Mouse (Mus musculus): ENCODE data around the gene Axl. TPM values are rescaled to one million over a fixed set of nuclear protein-coding genes. Genes with fewer than 3 reads are reported as not detected.

The Axl gene
- total and polyA plus RNA-seq, 2 experiments from 2014 or later: 16.1 to 17.7 TPM

DNA sequence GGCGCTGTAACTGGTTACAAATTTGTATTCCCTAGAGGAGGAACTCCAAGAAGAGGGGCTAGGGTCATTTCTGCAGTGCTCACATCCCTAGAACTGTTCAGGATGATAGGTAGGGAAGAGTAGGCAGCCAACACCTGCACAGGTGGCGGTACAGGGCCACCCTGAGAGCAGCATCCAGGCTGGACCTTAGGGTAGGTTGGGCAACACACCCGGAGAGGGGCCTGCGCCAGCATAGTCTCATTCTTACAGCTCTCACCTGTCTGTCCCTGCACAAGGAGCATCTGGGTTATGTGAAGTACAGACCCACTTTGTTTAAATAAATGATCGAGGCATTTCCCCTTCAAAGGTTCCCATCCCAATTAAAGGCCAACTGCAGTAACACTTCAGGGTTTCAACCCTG lies 67.7 kb downstream of the Axl start:
- no peak for ATAC-seq
- Histone ChIP-seq H3K36me3 (ENCODE audit: insufficient read depth) (peaks cover 56% of the 10 kb centered on the region), H3K4me3 (ENCODE audit: low read depth, low read length) (no peak overlapping the region), H3K27ac (ENCODE audit: low read depth, low read length) (no peak overlapping the region), H3K9me3 (ENCODE audit: low read length) (no peaks in the 10 kb centered on the region), H3K9ac (no peak overlapping the region), H3K4me2 (ENCODE audit: low read depth) (no peak overlapping the region), H3K4me1 (ENCODE audit: insufficient read depth) (peaks cover 4% of the 10 kb centered on the region; the same call in 1 of the 2 replicates), H3K27me3 (ENCODE audit: insufficient read depth, low read length) (no peaks in the 10 kb centered on the region)
- TF ChIP-seq CTCF (IDR thresholded peaks at IDR 0.05; ENCODE audit: low read depth): no peak
- 92% methylated on average over 5 of the region's 5 CpGs for WGBS
- DNase-seq: no peak

DNA sequence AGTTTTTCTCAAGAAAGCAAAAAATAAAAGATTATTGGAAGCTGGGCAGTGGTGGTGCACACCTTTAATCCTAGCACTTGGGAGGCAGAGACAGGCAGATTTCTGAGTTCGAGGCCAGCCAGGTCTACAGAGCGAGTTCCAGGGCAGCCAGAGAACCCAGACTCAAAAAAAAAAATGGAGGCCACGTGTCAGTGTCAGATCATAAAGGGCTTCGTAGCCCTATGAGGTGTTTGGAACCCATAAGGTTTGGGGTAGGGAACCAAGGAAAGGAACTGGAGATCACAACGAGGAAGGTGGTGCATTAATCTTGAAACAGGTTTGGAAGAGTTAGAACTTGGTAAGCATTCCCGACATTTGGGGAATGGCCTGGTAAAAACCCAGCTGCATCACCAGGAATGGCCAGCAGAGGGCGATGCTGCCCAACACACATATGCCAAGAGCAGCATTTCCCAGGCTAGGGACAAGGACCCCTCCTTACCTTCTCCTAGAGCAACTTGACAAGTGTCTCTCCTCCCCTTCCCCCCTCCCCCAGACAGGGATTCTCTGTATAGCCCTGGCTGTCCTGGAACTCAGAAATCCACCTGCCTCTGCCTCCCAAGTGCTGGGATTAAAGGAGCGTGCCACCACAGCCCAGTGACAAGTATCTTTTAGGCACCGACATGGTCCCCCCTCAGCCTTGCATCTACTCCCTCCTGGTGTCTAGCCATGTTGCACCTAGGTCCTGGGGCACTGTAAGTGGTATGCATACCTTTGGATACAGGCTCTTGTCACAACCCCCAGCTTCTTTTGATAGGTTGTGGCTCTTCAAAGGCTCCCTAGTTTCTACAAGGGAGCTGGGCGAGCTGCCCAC lies 68.5 kb downstream of the Axl start:
- peaks cover 56% of the 10 kb centered on the region for H3K36me3 ChIP-seq (ENCODE audit: insufficient read depth)

DNA sequence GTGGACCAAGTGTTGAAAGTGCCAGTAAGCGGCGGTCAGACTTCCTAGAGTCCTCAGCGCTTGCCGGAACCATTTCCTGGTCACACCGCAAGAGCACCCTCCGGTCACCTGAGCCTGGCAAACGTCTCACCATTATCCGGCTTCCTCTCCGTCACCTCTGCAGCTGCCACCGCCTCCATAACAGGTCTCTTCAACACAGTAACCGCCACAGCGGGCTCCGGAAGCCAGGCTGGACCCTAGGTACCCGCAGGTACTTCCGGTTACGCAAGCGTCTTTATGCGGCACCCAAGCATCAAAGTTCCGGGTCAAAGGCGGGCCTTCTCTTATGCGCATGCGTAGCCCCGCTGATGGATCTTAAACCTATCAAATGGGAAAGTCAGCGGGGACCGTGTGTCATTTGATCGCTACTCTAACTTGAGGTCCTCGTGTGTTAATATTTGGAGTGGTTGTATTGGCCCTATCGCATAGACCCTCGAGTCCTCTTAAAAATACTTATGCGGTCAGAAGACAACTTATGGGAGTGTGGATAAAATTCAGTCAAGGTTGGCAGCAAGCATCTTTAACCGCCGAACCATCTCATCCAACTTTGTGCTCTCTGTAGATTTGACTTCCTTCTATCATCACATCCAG lies 69.6 kb downstream of the Axl start, which contains the start of gene Ccdc97:
TSS of gene Ccdc97 (minus strand) at position 301 of the 630 bp plus-strand sequence.
- DNase-seq (peak; percentile 97), ATAC-seq (peak; percentile 89)
- Histone ChIP-seq H3K27me3 (ENCODE audit: insufficient read depth, low read length) (no peaks in the 10 kb centered on the region), H3K9ac (peak within 1 kb of the TSS; percentile 68), H3K36me3 (ENCODE audit: insufficient read depth) (peaks cover 55% of the 10 kb centered on the region), H3K4me3 (ENCODE audit: low read depth, low read length) (peak within 1 kb of the TSS; percentile 70), H3K27ac (ENCODE audit: low read depth, low read length) (peak within 1 kb of the TSS; percentile 83), H3K4me1 (ENCODE audit: insufficient read depth) (peaks cover 4% of the 10 kb centered on the region; the same call in 1 of the 2 replicates), H3K4me2 (ENCODE audit: low read depth) (peak within 1 kb of the TSS; percentile 84), H3K9me3 (ENCODE audit: low read length) (no peaks in the 10 kb centered on the region)
- TF ChIP-seq CTCF (IDR thresholded peaks at IDR 0.05; ENCODE audit: low read depth): no peak
- 5% methylated on average over 32 of the region's 32 CpGs for WGBS

More for the DNA sequence above, 68.5 kb downstream of the Axl start:
- peak; percentile 86 for DNase-seq
- H3K4me3 ChIP-seq (ENCODE audit: low read depth, low read length): no peak overlapping the region
- H3K27me3 ChIP-seq (ENCODE audit: insufficient read depth, low read length): no peaks in the 10 kb centered on the region
- TF ChIP-seq CTCF (IDR thresholded peaks at IDR 0.05; ENCODE audit: low read depth): peak; percentile 95
- peaks cover 4% of the 10 kb centered on the region; the same call in 1 of the 2 replicates for H3K4me1 ChIP-seq (ENCODE audit: insufficient read depth)
- peak; percentile 42; the same call in 1 of the 2 replicates for ATAC-seq
- H3K27ac ChIP-seq (ENCODE audit: low read depth, low read length): no peak overlapping the region
- WGBS: 63% methylated on average over 10 of the region's 10 CpGs
- H3K9ac ChIP-seq: no peak overlapping the region
- H3K9me3 ChIP-seq (ENCODE audit: low read length): no peaks in the 10 kb centered on the region
- peak overlapping the region; percentile 84; the same call in 1 of the 2 replicates for H3K4me2 ChIP-seq (ENCODE audit: low read depth)

DNA sequence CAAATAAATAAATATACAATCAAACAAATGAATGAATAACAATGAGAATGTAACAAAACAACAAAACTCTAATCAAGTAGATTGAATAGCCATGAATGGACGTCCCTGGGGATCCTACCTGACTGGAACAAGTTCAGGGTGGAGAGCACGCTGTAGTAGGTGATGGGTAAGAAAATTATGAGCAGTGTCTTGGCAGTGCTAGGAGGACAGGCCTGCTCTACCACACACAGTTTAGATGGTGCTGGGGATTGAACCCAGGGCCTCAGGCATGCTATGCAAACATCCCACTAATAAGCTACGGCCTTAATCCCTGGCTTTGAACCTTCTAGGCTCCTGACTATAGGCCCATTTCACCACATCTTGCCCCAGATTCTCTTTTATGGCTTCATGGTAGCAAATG lies 71.0 kb downstream of the Axl start:
- H3K27me3 ChIP-seq (ENCODE audit: insufficient read depth, low read length): no peaks in the 10 kb centered on the region
- TF ChIP-seq CTCF (IDR thresholded peaks at IDR 0.05; ENCODE audit: low read depth): no peak
- H3K9me3 ChIP-seq (ENCODE audit: low read length): no peaks in the 10 kb centered on the region
- 93% methylated on average over 3 of the region's 3 CpGs for WGBS
- DNase-seq (no peak), ATAC-seq (no peak)
- no peak overlapping the region; the same call in 1 of the 2 replicates for H3K4me2 ChIP-seq (ENCODE audit: low read depth)
- no peak overlapping the region for H3K4me3 ChIP-seq (ENCODE audit: low read depth, low read length)
- peaks cover 4% of the 10 kb centered on the region; the same call in 1 of the 2 replicates for H3K4me1 ChIP-seq (ENCODE audit: insufficient read depth)
- peaks cover 55% of the 10 kb centered on the region for H3K36me3 ChIP-seq (ENCODE audit: insufficient read depth)
- H3K9ac ChIP-seq: 0 out of 2 replicates have a peak overlapping the region, but pooled peaks have one; percentile 6
- H3K27ac ChIP-seq (ENCODE audit: low read depth, low read length): no peak overlapping the region

DNA sequence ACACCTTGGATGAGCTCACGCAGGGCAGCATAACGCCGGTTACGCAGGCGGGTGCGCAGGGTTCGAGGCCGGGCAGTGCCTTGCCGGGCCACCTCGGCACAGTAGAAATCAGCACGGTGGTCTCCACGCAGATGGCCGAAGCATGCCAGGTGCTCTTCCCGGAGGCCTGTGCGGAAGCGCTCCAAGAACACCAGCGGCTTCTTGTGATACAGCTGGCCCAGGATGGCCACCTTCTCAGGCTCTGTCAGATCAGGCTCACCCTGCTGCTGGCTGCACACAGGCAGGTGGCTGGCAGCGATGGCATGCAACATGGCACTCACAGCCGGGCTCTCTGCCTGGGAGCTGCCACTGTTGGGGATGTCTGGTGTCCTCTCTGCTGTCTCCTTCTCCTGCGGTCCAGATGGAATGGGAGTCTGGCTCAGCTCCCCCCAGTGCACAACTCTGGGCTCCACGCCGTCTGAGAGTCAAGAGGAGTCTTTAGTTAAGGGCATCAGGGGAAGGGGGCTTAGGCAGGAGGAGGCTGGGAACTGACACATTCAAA lies 72.7 kb downstream of the Axl start:
- Histone ChIP-seq H3K27me3 (ENCODE audit: insufficient read depth, low read length) (no peaks in the 10 kb centered on the region), H3K9me3 (ENCODE audit: low read length) (no peaks in the 10 kb centered on the region), H3K4me3 (ENCODE audit: low read depth, low read length) (no peak overlapping the region), H3K36me3 (ENCODE audit: insufficient read depth) (peaks cover 46% of the 10 kb centered on the region), H3K4me1 (ENCODE audit: insufficient read depth) (peaks cover 4% of the 10 kb centered on the region; the same call in 1 of the 2 replicates), H3K4me2 (ENCODE audit: low read depth) (no peak overlapping the region), H3K9ac (no peak overlapping the region), H3K27ac (ENCODE audit: low read depth, low read length) (no peak overlapping the region)
- 92% methylated on average over 22 of the region's 22 CpGs for WGBS
- no peak for ATAC-seq
- TF ChIP-seq CTCF (IDR thresholded peaks at IDR 0.05; ENCODE audit: low read depth): no peak
- DNase-seq: no peak

DNA sequence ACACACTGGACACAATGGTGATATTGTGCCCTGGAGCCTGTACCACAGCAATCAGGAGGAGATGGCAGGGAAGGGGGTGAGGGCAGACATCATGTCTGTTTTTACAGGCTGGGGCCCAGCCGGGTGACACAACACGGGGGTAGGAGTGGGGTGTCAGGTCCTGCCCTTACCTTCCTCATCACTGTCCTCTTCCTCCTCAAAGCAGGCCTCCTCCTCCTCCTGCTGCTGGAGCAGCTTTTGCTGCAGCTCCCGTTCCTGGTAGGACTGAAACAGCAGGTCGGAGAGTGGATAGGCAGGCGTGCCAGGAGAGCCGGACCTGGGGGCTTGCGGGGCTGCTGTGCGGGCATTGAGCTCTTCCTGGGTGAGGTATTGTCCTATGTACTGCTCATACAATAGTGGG lies 73.9 kb downstream of the Axl start:
- no peak for DNase-seq
- no peaks in the 10 kb centered on the region for H3K9me3 ChIP-seq (ENCODE audit: low read length)
- peaks cover 4% of the 10 kb centered on the region; the same call in 1 of the 2 replicates for H3K4me1 ChIP-seq (ENCODE audit: insufficient read depth)
- H3K9ac ChIP-seq: no peak overlapping the region
- TF ChIP-seq CTCF (IDR thresholded peaks at IDR 0.05; ENCODE audit: low read depth): no peak
- ATAC-seq: no peak
- H3K27me3 ChIP-seq (ENCODE audit: insufficient read depth, low read length): no peaks in the 10 kb centered on the region
- peaks cover 39% of the 10 kb centered on the region for H3K36me3 ChIP-seq (ENCODE audit: insufficient read depth)
- H3K27ac ChIP-seq (ENCODE audit: low read depth, low read length): no peak overlapping the region
- no peak overlapping the region for H3K4me2 ChIP-seq (ENCODE audit: low read depth)
- H3K4me3 ChIP-seq (ENCODE audit: low read depth, low read length): no peak overlapping the region
- WGBS: 96% methylated on average over 8 of the region's 8 CpGs

Measured in forebrain, postnatal 0 days (tissue).